Mouse (Mus musculus) stomach, postnatal 0 days (tissue): ENCODE measurements around the gene Il22ra1.

Experiments used
- CTCF ChIP-seq: IDR thresholded peaks from 2 replicates; pipeline ENCODE4 v1.5.1; 2016; ENCODE audit warnings: antibody characterized with exemption, low read depth, mild to moderate bottlenecking, moderate library complexity
- EP300 ChIP-seq: optimal IDR thresholded peaks from 2 replicates; pipeline ENCODE3; 2016; ENCODE audit warnings: antibody characterized with exemption

DNA sequence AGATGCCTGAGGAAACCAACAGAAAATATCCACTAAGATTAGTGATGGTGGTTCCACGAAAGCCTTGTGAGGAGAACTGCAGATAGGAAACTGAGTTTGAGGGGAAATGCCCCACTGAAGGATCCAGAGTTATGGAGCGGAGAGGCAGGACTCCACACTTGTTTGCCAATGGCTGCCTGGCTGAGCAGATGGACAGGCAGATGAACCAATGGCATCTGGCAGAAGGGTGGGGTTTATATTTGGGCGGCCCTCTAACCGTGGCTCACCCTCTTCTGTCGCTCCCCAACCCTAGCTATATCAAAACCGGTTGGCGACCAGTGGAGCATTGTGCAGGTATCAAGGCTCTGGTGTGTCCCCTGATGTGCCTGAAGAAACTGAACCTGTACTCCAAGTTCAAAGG lies 29.5 kb upstream of the Il22ra1 start:
- TF ChIP-seq CTCF (no peak), EP300 (no peak)
